Mouse (Mus musculus) kidney, adult 8-10 months (tissue): Measurements from ENCODE around the gene Sdr9c7.
"Not testable (repeated sequence)": the region's sequence is repeated elsewhere in the genome, so short reads cannot be mapped to it uniquely, and the experiment has no call there.

Experiments used
- DNase-seq, 2 experiments: peaks; one replicate each; pipeline ENCODE4 v3.0.0; 2022

Sdr9c7 gene

DNA sequence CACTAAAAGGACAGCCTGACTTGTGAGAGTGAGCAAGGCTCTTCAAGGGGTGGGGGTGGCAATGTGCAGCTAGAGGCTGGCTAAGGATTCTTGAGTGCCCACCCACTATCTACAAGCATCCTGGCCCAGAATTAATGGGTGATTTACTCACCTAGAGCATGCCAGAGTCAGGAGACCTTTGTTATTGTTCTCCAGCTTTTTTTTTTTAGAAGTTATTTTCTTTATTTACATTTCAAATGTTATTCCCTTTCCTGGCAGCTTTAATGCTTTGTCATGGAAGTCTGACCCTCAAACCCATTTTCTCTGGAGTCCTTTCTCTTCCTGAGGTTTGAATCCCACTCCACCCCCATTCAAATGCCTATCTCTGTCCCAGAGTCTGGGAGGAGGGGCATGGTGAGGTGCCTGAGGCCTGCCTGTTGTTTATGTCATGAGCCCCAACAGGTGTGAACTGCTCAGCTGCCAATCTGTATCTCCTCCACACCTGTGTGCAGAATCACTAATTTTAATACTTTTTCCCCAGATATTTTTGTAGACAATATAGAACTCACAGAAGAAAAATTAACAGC lies 9.2 kb downstream of the Sdr9c7 start:
- no peak for DNase-seq

DNA sequence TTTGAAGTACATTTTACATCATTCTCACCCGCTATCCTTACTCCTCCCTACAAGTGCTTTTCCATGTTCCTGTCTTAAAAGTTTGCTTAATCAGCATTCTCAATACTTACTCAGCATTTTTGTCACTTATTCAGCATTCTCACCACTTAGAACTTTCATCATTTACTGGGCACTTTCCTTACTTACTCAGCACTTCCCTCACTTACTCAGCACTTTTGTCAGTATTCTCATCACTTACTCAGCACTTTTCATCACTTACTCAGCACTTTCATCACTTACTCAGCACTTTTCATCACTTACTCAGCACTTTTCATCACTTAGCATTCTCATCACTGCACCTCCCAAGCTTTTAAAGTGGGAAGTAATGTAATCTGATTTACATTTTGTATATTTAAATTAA lies 17.3 kb downstream of the Sdr9c7 start:
- DNase-seq, result no peak

DNA sequence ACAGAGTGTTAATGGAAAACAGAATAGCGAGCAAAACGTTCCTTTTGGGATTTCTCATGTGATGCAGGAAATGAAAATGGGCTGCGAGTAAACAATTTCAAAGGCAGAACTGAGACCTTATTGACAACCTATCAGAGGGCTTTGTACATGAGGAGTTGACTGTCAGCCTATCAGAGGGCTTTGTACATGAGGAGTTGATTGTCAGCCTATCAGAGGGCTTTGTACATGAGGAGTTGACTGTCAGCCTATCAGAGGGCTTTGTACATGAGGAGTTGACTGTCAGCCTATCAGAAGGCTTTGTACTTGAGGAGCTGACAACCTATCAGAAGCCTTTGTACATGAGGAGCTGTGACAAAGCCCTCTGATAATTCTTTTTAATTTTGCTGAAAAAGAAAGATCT lies 18.9 kb downstream of the Sdr9c7 start:
- DNase-seq, result not testable (repeated sequence)

DNA sequence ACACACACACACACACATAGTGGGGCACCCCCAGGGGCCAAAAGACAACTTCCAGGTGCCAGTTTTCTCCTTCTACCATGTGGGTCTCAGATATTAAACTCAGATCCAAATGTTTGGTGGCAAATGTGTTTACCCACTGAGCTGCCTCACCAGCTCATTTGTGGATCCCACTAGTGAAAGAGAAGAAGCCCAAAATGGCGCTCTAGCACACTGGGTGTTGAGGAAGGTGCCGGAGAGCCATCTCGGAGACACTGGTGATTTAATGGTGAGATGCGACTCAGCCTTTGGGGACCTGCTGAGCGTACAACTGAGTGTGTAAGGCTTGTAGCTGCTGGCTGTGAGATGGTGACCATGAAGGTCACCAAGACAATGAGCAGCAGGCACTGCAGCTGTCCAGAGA lies 19.3 kb downstream of the Sdr9c7 start:
- no peak for DNase-seq

DNA sequence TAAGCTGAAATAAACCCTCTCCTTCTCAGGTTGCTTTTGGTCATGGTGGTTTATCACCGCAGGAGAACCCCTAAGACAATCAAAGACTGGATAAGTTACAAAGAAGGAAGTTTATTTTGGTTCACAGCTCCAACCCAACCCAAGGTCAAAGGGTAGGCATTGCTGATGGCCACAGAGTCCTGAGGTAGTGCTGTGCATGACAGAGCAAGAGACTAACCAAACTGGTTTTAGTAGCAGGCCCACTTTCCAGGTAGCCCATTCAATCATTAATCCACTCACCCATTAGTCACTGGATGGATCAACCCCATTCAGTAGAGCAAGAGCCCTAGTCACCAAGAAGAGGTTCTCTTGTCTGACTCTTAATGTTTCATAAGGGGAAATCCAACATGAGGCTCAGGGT lies 23.9 kb downstream of the Sdr9c7 start:
- no peak for DNase-seq

DNA sequence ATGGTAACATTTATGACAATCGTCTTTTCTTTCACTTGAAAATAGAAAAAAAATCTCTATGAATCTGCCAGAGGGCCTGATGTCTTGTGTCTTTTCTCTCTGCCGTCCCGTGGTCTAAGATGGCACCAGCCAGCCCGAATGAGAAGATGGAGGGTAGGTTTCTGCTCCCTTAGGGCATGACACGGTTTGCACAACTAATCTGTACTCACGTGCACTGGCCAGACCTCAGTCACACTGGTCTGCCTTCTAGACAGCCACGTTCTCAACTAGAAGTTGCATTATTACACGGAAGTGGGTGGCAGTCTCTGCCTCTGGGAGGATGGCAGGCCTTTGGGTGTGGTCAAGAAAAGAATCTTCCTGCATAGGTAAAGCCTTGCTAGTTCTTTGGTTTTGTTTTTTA lies 24.7 kb downstream of the Sdr9c7 start:
- no peak for DNase-seq

DNA sequence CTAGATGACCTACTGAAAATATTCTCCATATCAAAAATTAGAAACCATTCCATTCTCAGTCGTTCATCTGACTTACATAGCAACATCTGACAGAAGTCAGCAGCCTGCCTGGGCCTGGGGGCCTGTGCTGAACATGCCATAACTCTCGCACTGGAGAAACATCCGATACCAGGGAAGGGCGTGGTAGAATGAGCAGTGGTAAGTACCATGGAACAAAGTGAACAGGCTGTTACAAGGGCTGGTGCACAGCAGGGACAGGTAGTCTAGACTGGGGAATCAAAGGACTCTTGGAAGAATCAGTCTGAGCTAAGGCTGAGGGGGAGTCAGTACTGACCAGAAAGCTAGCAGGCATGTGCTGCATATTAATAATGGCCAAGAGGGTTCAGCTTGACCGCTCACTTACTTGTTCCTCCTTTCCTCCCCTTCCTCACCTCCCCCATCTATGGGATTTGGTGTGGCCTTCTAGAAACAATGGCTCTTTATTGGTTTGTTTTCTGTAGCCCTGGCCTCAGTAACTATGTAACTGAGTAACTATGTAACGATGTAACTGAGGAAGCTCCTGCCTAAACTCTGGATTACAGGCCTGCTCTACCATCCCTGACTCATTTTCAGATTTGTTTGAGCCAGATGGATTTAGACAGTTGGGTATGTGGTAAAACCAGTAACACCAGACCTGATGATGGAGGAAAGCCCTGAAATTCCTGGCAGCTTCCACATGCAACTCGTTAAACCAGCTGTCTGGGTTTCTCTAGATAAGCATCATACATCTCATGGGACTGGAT lies 26.5 kb downstream of the Sdr9c7 start:
- no peak for DNase-seq

DNA sequence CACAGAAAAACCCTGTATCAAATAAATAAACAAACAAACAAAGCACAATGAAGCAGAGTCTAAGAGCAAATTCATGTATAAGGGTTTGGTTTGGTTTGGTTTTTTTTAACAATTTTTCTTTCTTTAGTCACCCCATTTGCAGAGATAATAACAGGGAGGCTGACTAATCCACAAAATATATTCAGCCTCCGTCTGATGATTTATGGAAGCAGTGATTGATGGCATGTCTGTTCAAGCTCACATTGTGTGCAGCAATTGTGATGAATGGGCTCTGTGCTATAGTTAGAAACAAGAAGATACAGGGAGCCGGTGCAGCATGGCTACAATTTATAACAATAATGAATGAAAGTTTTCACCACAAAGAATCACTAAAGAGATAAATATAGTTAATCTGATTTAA lies 29.4 kb downstream of the Sdr9c7 start:
- no peak for DNase-seq

DNA sequence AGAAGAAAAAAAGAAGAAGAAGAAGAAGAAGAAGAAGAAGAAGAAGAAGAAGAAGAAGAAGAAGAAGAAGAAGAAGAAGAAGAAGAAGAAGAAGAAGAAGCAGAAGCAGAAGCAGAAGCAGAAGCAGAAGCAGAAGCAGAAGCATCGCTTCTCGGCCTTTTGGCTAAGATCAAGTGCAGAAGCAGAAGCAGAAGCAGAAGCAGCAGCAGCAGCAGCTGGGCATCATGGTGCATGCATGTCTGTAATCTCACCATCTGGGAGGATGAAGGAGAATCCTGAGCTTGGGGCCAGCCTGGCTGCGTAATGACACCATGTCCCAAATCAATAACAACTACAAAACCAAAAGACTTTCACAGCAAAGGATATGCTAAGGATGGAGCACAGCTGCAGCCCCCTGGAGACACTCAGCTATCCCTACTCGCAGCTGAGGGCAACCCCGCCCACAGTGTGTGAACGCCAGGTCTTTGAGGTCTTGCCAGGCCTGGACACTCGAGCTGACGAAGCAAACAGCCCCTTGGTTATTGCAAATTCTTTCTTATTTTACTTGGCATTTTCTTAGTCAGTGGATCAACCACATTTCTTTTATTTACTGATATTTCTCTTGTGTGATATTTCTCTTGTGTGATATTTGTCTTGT lies 34.1 kb downstream of the Sdr9c7 start:
- DNase-seq, result no peak

DNA sequence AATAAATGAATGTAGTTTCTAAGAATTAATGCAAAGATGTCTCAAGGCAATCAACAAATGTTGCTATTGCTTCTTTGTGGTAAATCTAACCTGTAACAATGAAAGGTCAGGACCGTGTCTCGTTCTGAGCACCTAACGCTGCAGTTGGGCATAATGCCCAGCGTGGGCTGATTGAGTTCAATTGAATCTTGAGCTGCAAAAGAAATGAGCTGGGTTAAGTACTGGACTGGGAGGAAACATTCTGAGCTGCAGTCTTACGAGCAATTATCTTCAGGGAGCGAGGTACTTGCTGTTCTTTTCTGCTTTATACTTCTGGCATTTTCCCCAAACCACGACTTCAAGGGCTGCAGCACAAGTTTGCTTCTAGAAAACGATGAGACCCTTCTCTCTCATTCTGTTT lies 38.0 kb downstream of the Sdr9c7 start:
- DNase-seq, result no peak

DNA sequence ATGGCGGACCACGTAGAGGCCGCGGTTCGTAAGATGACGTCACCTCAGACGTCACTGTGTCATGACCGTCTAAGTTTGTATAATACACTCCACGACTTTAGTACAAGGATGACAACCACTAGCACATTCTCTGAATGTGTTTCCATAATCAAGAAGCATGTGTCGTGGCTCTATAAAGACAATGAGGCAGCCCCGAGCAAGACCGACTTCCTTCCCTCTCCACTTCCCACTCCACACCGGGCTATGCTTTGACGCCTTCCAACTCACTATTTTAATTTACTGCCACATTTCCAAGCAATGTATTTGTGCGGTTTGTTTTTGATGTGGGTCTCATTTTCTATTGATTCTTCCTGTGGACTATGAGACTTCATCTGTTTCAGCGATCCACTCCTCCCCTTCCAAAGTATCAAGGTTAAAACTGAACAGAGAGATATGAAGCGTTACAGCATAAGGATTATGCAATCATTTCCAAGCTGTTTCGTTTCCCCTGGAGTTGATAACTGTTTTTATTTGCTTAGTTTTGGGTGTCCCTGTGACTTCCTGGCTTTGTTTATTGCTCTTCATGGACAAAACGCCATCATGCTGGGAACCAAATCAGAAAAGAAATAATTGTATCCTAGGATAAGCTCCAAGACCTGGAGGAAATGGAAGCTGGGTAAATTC lies 38.6 kb downstream of the Sdr9c7 start:
- peak in 1 of 2 experiments; percentile 34 for DNase-seq

DNA sequence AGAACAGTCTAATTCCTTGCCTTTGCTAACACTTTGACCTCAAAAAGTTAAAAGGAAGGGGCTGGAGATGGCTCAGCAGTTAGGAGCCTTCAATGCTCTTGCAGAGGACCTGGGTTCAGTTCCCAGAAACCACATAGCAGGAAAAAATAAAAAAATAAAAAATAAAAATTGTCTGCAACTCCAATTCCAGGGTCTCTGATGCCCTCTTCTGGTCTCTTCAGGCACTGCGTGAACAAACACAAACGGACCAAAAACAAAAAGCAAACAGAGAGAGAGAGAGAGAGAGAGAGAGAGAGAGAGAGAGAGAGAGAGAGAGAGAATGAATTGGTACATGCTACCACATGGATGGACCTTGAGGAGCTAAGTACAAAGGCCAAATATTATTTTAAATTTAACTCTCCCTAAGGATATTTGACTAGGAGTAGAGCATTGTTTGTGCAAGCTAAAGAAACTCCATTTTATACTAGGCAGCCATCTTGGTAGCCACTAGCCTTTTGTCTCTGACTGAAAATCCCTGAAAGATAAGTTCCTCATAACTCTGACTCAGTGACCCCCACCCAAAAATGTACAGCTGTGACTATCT lies 39.2 kb downstream of the Sdr9c7 start:
- peak; percentile 51 to 75 for DNase-seq

DNA sequence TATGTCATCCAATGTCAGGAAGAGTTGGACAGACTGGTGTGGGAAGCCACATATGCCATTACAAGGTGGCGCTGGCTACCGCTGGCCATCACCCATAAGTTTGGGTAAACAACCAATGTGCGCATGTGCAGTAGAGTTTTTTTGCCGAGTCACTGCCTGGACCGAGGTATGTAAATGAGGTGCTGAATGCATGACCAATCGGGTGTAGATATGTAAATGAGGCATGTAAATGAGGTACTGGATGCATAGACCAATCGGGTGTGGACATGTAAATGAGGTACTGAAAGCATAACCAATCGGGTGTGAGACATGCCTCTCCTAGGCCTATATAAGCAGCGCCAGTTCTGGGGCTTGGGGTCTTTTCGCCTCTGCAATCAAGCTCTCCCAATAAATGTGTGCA lies 41.3 kb downstream of the Sdr9c7 start:
- not testable (repeated sequence) for DNase-seq

DNA sequence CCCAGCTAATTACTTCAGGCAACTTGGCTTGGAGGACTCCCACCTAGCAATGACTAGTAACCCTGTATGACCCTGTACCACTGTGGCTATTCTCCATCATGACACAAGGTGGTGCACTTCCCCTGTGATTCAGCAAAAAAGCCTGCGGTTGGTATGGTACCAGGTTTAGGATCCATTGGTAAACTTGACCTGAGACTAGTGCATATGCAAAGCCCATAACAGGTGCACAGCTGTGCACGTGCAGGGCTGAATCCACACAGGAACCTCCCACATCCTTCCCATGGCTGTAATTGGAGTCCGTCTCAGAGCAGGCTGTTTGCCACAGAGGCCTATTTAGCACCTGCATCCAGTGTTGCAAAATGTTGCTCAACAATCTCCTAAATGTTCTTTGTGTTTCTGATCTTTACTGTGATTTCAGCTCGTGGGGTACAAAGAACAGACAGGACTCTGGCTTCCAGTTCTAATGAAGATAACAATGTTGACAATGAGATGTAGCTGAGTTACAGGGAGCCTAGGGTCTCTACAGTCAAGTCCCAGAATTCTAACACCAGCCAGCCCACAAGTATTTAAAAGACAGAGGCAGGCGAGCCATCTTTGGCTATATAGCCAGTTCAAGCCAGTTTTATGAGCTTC lies 47.2 kb downstream of the Sdr9c7 start:
- DNase-seq, result peak in 1 of 2 experiments; percentile 54

DNA sequence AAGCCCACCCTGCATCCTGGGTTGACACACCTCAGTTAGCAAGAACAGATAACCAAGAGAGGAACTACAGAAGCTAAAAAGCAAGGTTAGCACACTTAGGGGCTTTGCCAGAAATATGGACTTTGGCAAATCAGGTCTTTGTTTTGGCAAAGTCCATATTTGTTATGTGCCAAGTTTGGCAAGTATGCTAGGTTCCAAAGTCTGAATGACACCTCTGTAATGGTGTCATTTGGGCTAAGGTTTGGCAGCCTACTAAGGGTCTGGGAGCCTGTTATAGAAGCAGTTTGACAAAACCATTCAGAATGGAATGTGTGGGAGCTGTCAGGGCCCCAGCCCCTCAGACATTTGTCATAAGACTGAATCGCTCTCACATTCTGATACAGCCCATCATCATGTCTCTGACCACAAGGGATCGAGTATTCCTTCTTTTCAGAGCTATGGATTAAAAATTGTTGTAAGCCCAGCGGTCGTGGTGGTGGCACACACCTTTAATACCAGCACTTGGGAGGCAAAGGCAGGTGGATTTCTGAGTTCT lies 51.3 kb downstream of the Sdr9c7 start:
- peak; percentile 47 to 73 for DNase-seq

DNA sequence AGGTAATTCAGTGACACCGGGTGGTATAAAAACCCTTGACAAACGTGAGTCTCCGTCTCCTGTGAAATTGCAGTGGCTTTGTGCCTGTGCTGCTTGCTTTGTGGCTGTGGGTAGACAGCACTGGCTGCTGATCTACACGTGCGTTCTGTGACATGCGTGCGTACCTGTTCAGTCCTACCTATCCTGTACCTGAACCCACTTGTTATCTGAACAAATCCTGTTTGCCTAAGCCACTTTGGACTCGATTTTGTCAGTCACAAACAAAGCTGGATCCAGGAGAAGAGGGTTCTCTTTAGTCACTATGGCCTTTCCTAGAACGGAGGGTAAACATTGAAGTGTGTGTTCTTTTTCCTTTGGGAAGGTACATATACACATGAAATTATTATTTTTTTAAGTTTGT lies 53.1 kb downstream of the Sdr9c7 start:
- DNase-seq, result no peak

DNA sequence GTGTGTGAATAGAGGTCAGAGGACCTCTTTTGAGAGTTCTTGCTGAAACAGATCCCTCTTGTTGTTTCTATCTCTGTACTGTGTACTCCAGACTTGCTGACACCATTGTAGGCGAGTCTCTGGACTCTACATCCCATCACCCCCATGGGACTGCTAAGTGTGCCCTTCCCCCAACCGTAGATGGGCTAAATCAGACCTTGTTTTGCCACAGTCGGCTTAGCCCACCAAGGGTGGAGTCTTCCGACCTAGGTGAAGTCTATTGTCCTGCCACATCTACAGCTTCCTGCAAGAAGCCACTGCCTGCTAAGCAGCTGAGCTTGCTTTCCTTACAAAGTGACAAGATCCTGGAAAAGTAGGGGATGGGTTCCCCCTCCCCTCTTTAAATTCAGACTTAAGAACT lies 53.5 kb downstream of the Sdr9c7 start:
- DNase-seq, result no peak

DNA sequence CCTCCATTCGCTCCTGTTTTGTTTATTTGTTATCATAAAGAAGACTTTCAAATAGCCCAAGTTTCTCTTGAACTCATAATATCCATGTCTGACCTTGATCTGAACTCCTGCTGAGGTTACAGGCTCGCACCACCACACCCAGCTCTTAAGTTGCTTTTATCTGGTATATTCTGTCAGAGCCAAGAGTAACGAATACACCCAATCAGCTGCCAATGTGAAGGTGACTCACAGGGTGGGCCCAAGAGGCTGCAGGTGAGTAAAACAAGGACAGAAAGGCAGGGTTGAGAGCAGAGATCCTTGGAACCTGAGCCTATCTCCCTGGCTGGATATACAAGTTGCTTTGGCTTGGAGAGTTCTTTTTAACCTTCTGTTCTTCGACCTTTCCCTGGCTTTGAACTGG lies 56.7 kb downstream of the Sdr9c7 start:
- no peak for DNase-seq

DNA sequence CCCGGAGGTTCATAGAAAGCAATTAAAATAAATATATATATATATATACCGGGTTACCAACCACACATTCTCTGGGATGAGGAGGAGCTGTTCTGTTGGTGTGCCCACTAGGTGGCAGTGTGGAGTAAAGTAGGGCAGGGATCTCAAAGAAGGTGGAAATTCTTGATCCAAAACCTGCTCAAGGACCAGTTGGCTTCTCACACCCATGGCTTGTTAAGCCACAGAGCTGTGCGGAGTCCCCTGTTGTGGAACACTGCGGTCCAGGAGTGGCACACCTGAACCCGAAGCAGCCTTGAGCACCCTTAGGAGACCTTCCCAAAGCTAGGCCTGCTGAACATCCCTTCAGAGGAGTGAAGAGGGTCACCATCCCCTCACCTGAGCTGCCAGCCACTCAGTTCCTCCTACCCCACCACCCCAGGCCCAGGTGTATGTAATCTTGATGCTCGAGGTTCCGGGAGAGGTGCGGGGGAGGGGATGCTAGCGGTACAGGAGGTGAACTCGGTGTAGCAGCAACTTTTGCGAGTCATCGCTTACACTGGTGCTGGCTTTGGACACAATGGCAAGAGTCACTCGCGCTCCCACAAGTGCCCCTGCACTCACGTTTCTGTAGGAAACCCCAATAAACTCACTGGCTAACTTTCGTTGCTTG lies 58.0 kb downstream of the Sdr9c7 start:
- DNase-seq, result peak in 1 of 2 experiments; percentile 76

DNA sequence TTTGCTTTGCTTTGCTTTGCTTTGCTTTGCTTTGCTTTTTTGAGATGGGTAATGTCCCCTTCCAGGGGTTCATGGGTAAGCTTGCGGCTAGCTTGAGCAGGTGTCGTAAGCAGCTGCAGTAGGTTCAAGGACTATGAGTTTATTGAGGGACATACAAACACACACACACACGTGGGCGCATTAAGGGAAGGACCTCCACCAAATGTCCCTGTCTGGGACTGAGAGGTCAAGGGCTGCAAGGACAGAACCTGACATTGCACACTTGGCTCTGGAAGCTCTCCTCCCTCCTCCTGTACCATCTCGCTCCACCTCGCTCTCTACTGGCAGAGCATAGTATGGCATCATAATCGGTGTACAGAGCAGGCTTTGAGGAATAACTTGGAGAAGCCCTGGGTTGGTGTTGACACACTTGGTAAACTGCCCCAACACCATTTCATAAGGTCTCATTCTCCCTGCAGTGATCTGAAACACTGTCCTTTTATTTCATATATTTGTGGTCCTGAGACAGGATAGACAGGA lies 60.9 kb downstream of the Sdr9c7 start:
- DNase-seq, result no peak
